Mouse (Mus musculus): ENCODE results near the gene Ell2. TPM values are rescaled to one million over a fixed set of nuclear protein-coding genes. Genes with fewer than 3 reads are reported as not detected.

Gene Ell2
- polyA plus RNA-seq (2017; shearing (Covaris generic)) = 141 TPM

GRCm38 (mm10) chr13:75706457-75706856, at the start of gene Ell2:
TSS of gene Ell2 (plus strand) at chr13:75706757.

Other genes starting within 250 kb of the Ell2 start
- 42.4 TPM for gene Glrx, start 133.1 kb downstream of the Ell2 start, polyA plus RNA-seq (2017; shearing (Covaris generic))
- 0.18 TPM for gene Rhobtb3, start 237.2 kb downstream of the Ell2 start, polyA plus RNA-seq (2017; shearing (Covaris generic))

Data from effector memory CD4-positive, alpha-beta T cell, adult 7 months (primary cell).